Mouse (Mus musculus) lung, postnatal 0 days (tissue): ENCODE data around the gene Prokr1. TPM values are rescaled to one million over a fixed set of nuclear protein-coding genes. Genes with fewer than 3 reads are reported as not detected.

Experiments used
- ATAC-seq: fragments of 200-750 bp; cut with Nextera tagmentation; 2 replicates; pipeline ENCODE4 v1.8.0; 2017; ENCODE audit warnings: moderate library complexity
- DNase-seq: peaks from one replicate; pipeline ENCODE4 v3.0.0-alpha.2; 2016; ENCODE audit warnings: low spot score
- H3K27ac ChIP-seq: fragments of 300-500 bp; sonication (generic); 2 replicates; pipeline ENCODE4 v1.5.1; 2014; ENCODE audit warnings: antibody characterized with exemption, mild to moderate bottlenecking, low read length, mixed read lengths
- H3K27me3 ChIP-seq: fragments of 300-500 bp; sonication (generic); replicated peaks from 2 replicates; pipeline ENCODE4 v1.6.1; 2014; ENCODE audit warnings: low read length, mixed read lengths; ENCODE audit not compliant: insufficient read depth
- H3K36me3 ChIP-seq: fragments of 300-500 bp; sonication (generic); 2 replicates; pipeline ENCODE4 v1.6.1; 2014; ENCODE audit warnings: low read length, mixed read lengths; ENCODE audit not compliant: insufficient read depth
- H3K4me1 ChIP-seq: fragments of 300-500 bp; sonication (generic); 2 replicates; pipeline ENCODE4 v1.6.1; 2014; ENCODE audit warnings: antibody characterized with exemption, low read depth, low read length, mixed read lengths; ENCODE audit not compliant: insufficient read depth
- H3K4me2 ChIP-seq: fragments of 300-500 bp; sonication (generic); replicated peaks from 2 replicates; pipeline ENCODE4 v1.6.1; 2014; ENCODE audit warnings: low read depth, mild to moderate bottlenecking, low read length, moderate library complexity, mixed read lengths
- H3K4me3 ChIP-seq: fragments of 300-500 bp; sonication (generic); 2 replicates; pipeline ENCODE4 v1.5.1; 2014; ENCODE audit warnings: low read depth, low read length
- H3K9ac ChIP-seq: fragments of 300-500 bp; sonication (generic); replicated peaks from 2 replicates; pipeline ENCODE4 v1.6.1; 2014; ENCODE audit warnings: low read depth, mild to moderate bottlenecking
- H3K9me3 ChIP-seq: fragments of 300-500 bp; sonication (generic); 2 replicates; pipeline ENCODE4 v1.6.1; 2016; ENCODE audit warnings: low read length, mixed read lengths
- CTCF ChIP-seq: IDR thresholded peaks from 2 replicates; pipeline ENCODE4 v1.5.1; 2016; ENCODE audit warnings: antibody characterized with exemption, mild to moderate bottlenecking
- EP300 ChIP-seq: IDR thresholded peaks from 2 replicates; pipeline ENCODE4 v1.6.1; 2016; ENCODE audit warnings: antibody characterized with exemption, mild to moderate bottlenecking, control low read depth
- WGBS: fragments of 180-500 bp; shearing (Covaris S2); extraction: QIAGEN DNeasy Blood & Tissue Kit; methylation state at CpG from one replicate; pipeline ENCODE4 v1.1.7; 2014; 5-methylcytosine and 5-hydroxymethylcytosine counted together
- polyA plus RNA-seq: library from polyadenylated mRNA; unstranded; fragments of >200 nt; fragmentation: Nextera tagmentation; extraction: Ambion mirVana; gene quantifications from 2 replicates; pipeline ENCODE4 v1.2.1, GENCODE M21; 2015

Gene Prokr1
- polyA plus RNA-seq, 1 experiment from 2014 or later = 0.41 TPM

DNA sequence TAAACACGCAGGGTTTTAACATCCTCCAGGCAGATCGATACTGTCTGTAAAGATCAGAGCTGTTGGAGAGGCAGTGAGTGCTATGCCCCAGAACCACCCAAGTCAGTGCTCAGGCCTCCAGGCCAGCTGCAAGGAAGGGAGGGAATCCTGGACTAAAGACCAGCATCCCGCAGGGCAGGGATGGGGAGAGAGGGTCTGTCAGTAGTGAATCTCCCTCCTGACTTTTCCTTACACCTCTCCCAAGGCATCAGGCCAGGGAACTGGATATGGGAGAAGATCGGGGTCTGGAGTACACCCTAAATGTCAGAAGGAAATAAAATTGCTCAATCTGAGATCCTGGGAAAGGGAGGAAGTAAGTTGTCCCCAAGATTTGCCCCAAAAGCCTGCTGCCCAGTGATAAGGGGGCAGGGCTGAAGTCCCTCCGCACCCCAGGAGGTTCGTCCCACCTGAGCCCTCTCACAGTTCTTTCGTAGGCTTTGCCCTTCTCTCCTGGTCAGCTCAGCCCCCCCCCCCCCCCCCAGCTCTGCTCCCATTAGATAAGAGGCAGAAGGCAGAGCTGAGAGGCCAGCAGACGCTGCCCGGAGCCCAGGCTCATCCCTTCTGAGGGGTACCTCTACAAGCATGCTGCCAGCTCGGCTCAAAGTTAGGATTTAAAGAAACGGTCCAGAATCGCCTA is 687 bp downstream of the Prokr1 start:
- Histone ChIP-seq H3K9ac (no peak overlapping the region), H3K4me3 (peak overlapping the region; percentile 42), H3K4me2 (peak overlapping the region; percentile 84), H3K27ac (no peak overlapping the region), H3K4me1 (no peaks in the 10 kb centered on the region), H3K27me3 (no peaks in the 10 kb centered on the region), H3K9me3 (no peaks in the 10 kb centered on the region), H3K36me3 (no peaks in the 10 kb centered on the region)
- 16% methylated on average over 12 of the region's 12 CpGs for WGBS
- DNase-seq (no peak), ATAC-seq (peak; percentile 26)
- TF ChIP-seq CTCF (no peak), EP300 (no peak)

DNA sequence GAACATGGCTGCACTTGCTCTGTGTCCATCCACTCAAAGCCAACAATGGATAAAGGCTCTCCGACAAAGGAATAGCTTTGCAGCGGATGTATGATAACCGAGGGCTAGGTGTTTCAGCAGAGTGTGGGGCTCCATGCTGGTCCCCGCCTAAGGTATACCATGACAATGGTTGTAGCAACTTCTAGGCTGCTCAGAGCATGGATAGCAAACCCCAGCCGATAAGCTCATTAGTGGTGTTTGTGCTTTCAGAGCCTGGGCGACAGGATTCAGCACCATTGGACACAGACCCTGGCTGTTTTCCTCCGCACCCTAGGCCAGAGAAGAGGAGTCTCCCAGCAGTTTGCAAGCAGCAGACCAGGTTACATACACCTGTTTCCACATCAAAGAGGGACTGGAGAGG is 6.6 kb downstream of the Prokr1 start:
- no peak overlapping the region for H3K9ac ChIP-seq
- no peak overlapping the region for H3K4me2 ChIP-seq
- no peaks in the 10 kb centered on the region for H3K9me3 ChIP-seq
- TF ChIP-seq EP300 (no peak), CTCF (no peak)
- no peak overlapping the region for H3K4me3 ChIP-seq
- no peak overlapping the region for H3K27ac ChIP-seq
- no peaks in the 10 kb centered on the region for H3K27me3 ChIP-seq
- no peaks in the 10 kb centered on the region for H3K36me3 ChIP-seq
- no peak for ATAC-seq
- WGBS = 88% methylated on average over 7 of the region's 7 CpGs
- H3K4me1 ChIP-seq = no peaks in the 10 kb centered on the region
- DNase-seq = no peak

DNA sequence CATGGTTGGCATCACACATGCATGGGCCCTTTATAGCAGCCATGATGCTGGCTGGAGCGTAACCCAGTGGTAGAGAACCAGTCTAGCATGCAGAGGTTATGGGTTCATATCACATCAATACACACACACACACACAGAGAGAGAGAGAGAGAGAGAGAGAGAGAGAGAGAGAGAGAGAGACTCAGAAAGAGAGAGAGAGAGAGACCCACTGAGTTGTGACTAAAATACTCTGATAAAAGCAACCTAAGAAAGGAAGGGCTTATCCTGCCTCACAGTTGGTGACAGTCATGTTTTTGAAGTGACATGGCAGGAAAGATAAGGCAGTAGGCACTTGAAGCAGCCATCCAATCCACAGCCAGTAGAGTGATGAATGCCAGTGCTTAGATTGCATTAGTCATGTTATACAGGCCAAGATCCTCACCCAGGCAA is 7.3 kb downstream of the Prokr1 start:
- no peak for DNase-seq

DNA sequence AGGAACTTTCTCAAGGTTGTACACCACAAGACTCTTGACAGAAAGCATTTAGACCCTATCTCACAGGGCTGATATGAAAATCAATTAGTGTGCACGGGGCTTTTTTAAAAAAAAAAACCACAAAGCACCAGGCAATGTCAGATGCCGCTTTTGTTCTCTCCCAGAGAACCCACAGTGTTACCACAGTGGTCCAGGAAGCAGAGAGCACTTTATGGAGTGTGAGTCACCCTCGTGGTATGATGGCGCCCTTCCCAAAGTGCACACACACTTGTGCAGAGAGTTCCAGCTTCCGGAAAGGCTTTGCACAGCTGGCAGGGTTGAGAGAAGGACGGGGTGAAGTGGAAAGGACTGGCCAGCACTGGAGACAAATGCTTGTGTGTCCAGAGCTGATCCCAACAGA is 8.1 kb downstream of the Prokr1 start:
- TF ChIP-seq EP300 (peak; percentile 79), CTCF (no peak)
- Histone ChIP-seq H3K9me3 (no peaks in the 10 kb centered on the region), H3K9ac (no peak overlapping the region), H3K4me1 (no peaks in the 10 kb centered on the region), H3K27ac (peak overlapping the region; percentile 64; the same call in 1 of the 2 replicates), H3K36me3 (no peaks in the 10 kb centered on the region), H3K4me2 (no peak overlapping the region), H3K27me3 (no peaks in the 10 kb centered on the region), H3K4me3 (no peak overlapping the region)
- DNase-seq (peak; percentile 94), ATAC-seq (peak; percentile 98)
- WGBS = 16% methylated on average over 6 of the region's 6 CpGs

More for the DNA sequence above, 7.3 kb downstream of the Prokr1 start:
- H3K27ac ChIP-seq = peak overlapping the region; percentile 43; the same call in 1 of the 2 replicates
- ATAC-seq = peak; percentile 18; the same call in 1 of the 2 replicates
- H3K9ac ChIP-seq = no peak overlapping the region
- H3K9me3 ChIP-seq = no peaks in the 10 kb centered on the region
- H3K4me1 ChIP-seq = no peaks in the 10 kb centered on the region
- H3K27me3 ChIP-seq = no peaks in the 10 kb centered on the region
- no peak overlapping the region for H3K4me3 ChIP-seq
- no peak overlapping the region for H3K4me2 ChIP-seq
- no peaks in the 10 kb centered on the region for H3K36me3 ChIP-seq
- no peak for TF ChIP-seq EP300
- no peak for TF ChIP-seq CTCF
- WGBS = 96% methylated on average over 1 of the region's 1 CpGs

DNA sequence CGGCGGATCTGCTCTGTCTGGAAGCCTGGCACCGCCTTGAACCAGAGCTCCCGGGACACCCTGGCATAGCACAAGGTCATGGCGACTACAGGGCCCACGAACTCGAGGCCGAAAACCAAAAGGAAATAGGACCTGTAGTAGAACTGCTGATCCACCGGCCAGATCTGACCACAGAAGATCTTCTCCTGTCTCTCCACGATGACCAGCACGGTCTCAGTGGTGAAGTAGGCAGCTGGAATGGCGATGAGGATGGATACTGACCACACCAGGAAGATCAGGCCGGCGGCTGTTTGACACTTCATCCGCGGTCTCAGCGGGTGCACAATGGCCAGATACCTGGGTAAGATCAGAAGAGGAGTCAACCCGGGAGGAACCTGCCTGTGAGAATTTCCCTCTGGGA is 9.0 kb downstream of the Prokr1 start:
- Histone ChIP-seq H3K4me3 (no peak overlapping the region), H3K36me3 (no peaks in the 10 kb centered on the region), H3K4me1 (no peaks in the 10 kb centered on the region), H3K9ac (no peak overlapping the region), H3K4me2 (no peak overlapping the region), H3K9me3 (no peaks in the 10 kb centered on the region), H3K27ac (no peak overlapping the region), H3K27me3 (no peaks in the 10 kb centered on the region)
- TF ChIP-seq EP300 (no peak), CTCF (no peak)
- DNase-seq (no peak), ATAC-seq (no peak)
- WGBS = 89% methylated on average over 18 of the region's 18 CpGs

DNA sequence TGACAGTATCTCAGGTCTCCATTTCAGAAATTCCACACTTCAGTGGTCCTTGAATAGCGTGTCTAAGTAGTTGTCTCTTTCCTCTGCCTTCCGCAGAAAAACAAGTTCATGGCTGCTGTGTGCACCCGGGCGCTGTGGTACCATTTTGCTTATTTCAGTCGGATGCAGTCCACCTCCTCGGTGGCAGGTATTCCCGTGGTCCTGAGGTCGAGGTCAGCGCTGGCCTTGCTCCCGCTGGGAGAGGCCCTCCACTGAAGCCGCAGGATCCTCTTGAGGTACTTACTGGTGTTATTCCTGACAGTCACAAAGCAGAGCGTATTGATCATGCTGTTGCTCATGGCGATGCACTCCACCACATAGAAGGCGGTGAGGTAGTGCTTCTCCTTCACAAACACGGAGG is 9.5 kb downstream of the Prokr1 start:
- Histone ChIP-seq H3K9ac (no peak overlapping the region), H3K9me3 (no peaks in the 10 kb centered on the region), H3K4me2 (no peak overlapping the region), H3K4me1 (no peaks in the 10 kb centered on the region), H3K27me3 (no peaks in the 10 kb centered on the region), H3K27ac (no peak overlapping the region), H3K4me3 (no peak overlapping the region), H3K36me3 (no peaks in the 10 kb centered on the region)
- ATAC-seq (no peak), DNase-seq (no peak)
- TF ChIP-seq CTCF (no peak), EP300 (no peak)
- WGBS = 85% methylated on average over 15 of the region's 15 CpGs
